Mouse (Mus musculus) MEL (cell line): Measurements from ENCODE around the gene Ppp1r12a. TPM values are rescaled to one million over a fixed set of nuclear protein-coding genes. Genes with fewer than 3 reads are reported as not detected.
"Not testable (repeated sequence)": the region's sequence is repeated elsewhere in the genome, so short reads cannot be mapped to it uniquely, and the experiment has no call there.

Experiments used
- DNase-seq: peaks from one replicate; pipeline ENCODE4 v3.0.0; 2011; ENCODE audit warnings: low read depth, low spot score
- H3K27ac ChIP-seq: 2 replicates; pipeline ENCODE4 v1.5.1; 2012; ENCODE audit warnings: low read depth, mild to moderate bottlenecking, control low read depth, low read length, moderate library complexity; ENCODE audit not compliant: control insufficient read depth
- H3K27me3 ChIP-seq, 2 experiments: fragments of 150-350 bp in 1 of 2; sonication (generic) in 1 of 2; 2 replicates each; pipeline ENCODE4 v1.6.1; 2012; ENCODE audit warnings: low read length in 2 of 2, mild to moderate bottlenecking in 2 of 2, improper control_type of control experiment in 1 of 2, moderate library complexity in 1 of 2; ENCODE audit not compliant: insufficient read depth in 2 of 2, control insufficient read depth in 1 of 2
- H3K36me3 ChIP-seq, 2 experiments: 2 replicates each; pipeline ENCODE4 v1.6.1; 2012 to 2014; ENCODE audit warnings: low read length in 2 of 2, improper control_type of control experiment in 1 of 2, inconsistent platforms in 1 of 2, mild to moderate bottlenecking in 1 of 2; ENCODE audit not compliant: insufficient read depth in 2 of 2, control insufficient read depth in 1 of 2
- H3K4me1 ChIP-seq, 2 experiments: fragments of 150-350 bp in 1 of 2; sonication (generic) in 1 of 2; 2 replicates each; pipeline ENCODE4 v1.6.1; 2012; ENCODE audit warnings: low read length in 2 of 2, improper control_type of control experiment in 1 of 2, mild to moderate bottlenecking in 1 of 2; ENCODE audit not compliant: insufficient read depth in 2 of 2, control insufficient read depth in 1 of 2
- H3K4me3 ChIP-seq, 2 experiments: fragments of 150-350 bp in 1 of 2; sonication (generic) in 1 of 2; 2 replicates each; pipeline ENCODE4 v1.5.1; 2012; ENCODE audit warnings: low read depth in 2 of 2, low read length in 2 of 2, mild to moderate bottlenecking in 2 of 2, moderate library complexity in 2 of 2, control low read depth in 1 of 2, improper control_type of control experiment in 1 of 2; ENCODE audit not compliant: control insufficient read depth in 1 of 2, insufficient read depth in 1 of 2
- H3K79me2 ChIP-seq: 2 replicates; pipeline ENCODE4 v1.6.1; 2012; ENCODE audit warnings: mild to moderate bottlenecking, low read length, moderate library complexity; ENCODE audit not compliant: control insufficient read depth, poor library complexity, insufficient read depth
- H3K9ac ChIP-seq: 2 replicates; pipeline ENCODE4 v1.6.1; 2012; ENCODE audit warnings: low read depth, mild to moderate bottlenecking, control low read depth, low read length, moderate library complexity; ENCODE audit not compliant: control insufficient read depth, poor library complexity, severe bottlenecking
- H3K9me3 ChIP-seq: fragments of 150-350 bp; sonication (generic); replicated peaks from 2 replicates; pipeline ENCODE4 v1.6.1; 2012; ENCODE audit warnings: mild to moderate bottlenecking, low read length, improper control_type of control experiment, moderate library complexity; ENCODE audit not compliant: insufficient read depth
- CHD1 ChIP-seq: IDR thresholded peaks from 2 replicates; pipeline ENCODE4 v1.6.1; 2012; ENCODE audit warnings: low read depth, mild to moderate bottlenecking, inconsistent platforms, low read length, improper control_type of control experiment
- CHD2 ChIP-seq: IDR thresholded peaks from 2 replicates; pipeline ENCODE4 v1.6.1; 2011; ENCODE audit warnings: low read length, improper control_type of control experiment
- ELF1 ChIP-seq: IDR thresholded peaks from 2 replicates; pipeline ENCODE4 v1.6.1; 2014; ENCODE audit warnings: low read depth, mild to moderate bottlenecking, inconsistent platforms, low read length, improper control_type of control experiment, moderate library complexity
- ETS1 ChIP-seq: IDR thresholded peaks from 2 replicates; pipeline ENCODE4 v1.6.1; 2012; ENCODE audit warnings: low read depth, mild to moderate bottlenecking, inconsistent platforms, low read length, improper control_type of control experiment, moderate library complexity
- MAFK ChIP-seq: IDR thresholded peaks from 2 replicates; pipeline ENCODE4 v1.6.1; 2011; ENCODE audit warnings: low read depth, mild to moderate bottlenecking, low read length, improper control_type of control experiment, borderline replicate concordance
- MAZ ChIP-seq: IDR thresholded peaks from 2 replicates; pipeline ENCODE4 v1.6.1; 2012; ENCODE audit warnings: low read depth, mild to moderate bottlenecking, inconsistent platforms, low read length, improper control_type of control experiment
- MYB ChIP-seq: IDR thresholded peaks from 2 replicates; pipeline ENCODE4 v1.6.1; 2011; ENCODE audit warnings: mild to moderate bottlenecking, low read depth, low read length, improper control_type of control experiment
- NELFE ChIP-seq: IDR thresholded peaks from 2 replicates; pipeline ENCODE4 v1.6.1; 2011; ENCODE audit warnings: low read depth, low read length, improper control_type of control experiment
- POLR2A ChIP-seq, 2 experiments: IDR thresholded peaks; 2 replicates each; pipeline ENCODE4 v1.6.1; 2011 to 2012; ENCODE audit warnings: low read length in 2 of 2, mild to moderate bottlenecking in 2 of 2, control low read depth in 1 of 2, improper control_type of control experiment in 1 of 2, low read depth in 1 of 2, moderate library complexity in 1 of 2; ENCODE audit not compliant: control insufficient read depth in 1 of 2, insufficient read depth in 1 of 2, poor library complexity in 1 of 2
- POLR2AphosphoS5 ChIP-seq: IDR thresholded peaks from 2 replicates; pipeline ENCODE4 v1.6.1; 2012; ENCODE audit warnings: low read depth, borderline replicate concordance, mild to moderate bottlenecking, inconsistent platforms, low read length, moderate library complexity, mixed read lengths
- RAD21 ChIP-seq: IDR thresholded peaks from 2 replicates; pipeline ENCODE4 v1.6.1; 2011; ENCODE audit warnings: mild to moderate bottlenecking, low read depth, low read length, improper control_type of control experiment
- RCOR1 ChIP-seq: IDR thresholded peaks from 2 replicates; pipeline ENCODE4 v1.6.1; 2012; ENCODE audit warnings: low read depth, mild to moderate bottlenecking, inconsistent platforms, low read length, improper control_type of control experiment
- TBP ChIP-seq: IDR thresholded peaks from 2 replicates; pipeline ENCODE4 v1.8.0; 2011; ENCODE audit warnings: low read depth, low read length, improper control_type of control experiment
- ZNF384 ChIP-seq: IDR thresholded peaks from 2 replicates; pipeline ENCODE4 v1.6.1; 2012; ENCODE audit warnings: low read depth, mild to moderate bottlenecking, inconsistent platforms, low read length, improper control_type of control experiment
- polyA plus RNA-seq, 2 experiments: library from polyadenylated mRNA; stranded (reverse) in 1 of 2; unstranded in 1 of 2; fragments of >175 nt in 1 of 2; fragments of >200 nt in 1 of 2; gene quantifications; 2 replicates each; pipeline versions ENCODE4 v1.2.1 to v1.2.4; 2012; ENCODE audit warnings: low replicate concordance in 2 of 2, low read depth in 1 of 2; ENCODE audit not compliant: insufficient read length in 2 of 2, insufficient read depth in 1 of 2, missing spikeins in 1 of 2
- total RNA-seq: library from RNA; depleted of rRNA; stranded (reverse); fragments of 300-350 nt; gene quantifications from 2 replicates; pipeline ENCODE4 v1.2.3, GENCODE M21; 2012

Gene Ppp1r12a
- total and polyA plus RNA-seq, 3 experiments, result 46.5 to 86.6 (median 59.1) TPM

DNA sequence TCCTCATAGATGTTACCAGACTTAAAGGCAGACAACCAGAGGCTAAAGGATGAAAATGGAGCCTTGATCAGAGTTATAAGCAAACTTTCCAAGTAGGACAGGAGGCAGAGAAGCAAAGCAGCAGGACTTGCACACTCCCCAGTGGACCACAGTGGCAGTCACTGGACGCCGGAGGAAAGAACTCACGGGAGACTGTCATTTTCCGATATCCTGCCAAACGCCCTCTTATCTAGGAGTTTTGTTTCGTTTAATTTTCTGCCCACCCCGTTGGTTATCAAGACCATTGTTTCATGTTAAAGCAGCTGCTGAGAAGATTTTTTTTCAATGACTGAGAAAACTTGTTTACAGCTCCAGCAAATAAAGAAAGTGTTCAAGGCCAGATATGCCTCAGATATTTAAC lies 115.2 kb downstream of the Ppp1r12a start:
- Histone ChIP-seq H3K36me3 (peaks cover 0 to 14% of the 10 kb centered on the region in 2 experiments; a peak in 2 of 4 replicates), H3K4me1 (no peaks in the 10 kb centered on the region), H3K4me3 (no peak overlapping the region), H3K27ac (no peak overlapping the region), H3K79me2 (no peaks in the 10 kb centered on the region), H3K27me3 (no peaks in the 10 kb centered on the region), H3K9me3 (no peaks in the 10 kb centered on the region), H3K9ac (no peak overlapping the region)
- TF ChIP-seq ETS1, result no peak
- no peak for TF ChIP-seq ELF1
- TF ChIP-seq POLR2A (IDR thresholded peaks at IDR 0.05; ENCODE audit: control insufficient read depth in 1 of 2, insufficient read depth in 1 of 2, low read depth in 1 of 2, low read length in 2 of 2, poor library complexity in 1 of 2), result no peak
- no peak for TF ChIP-seq POLR2AphosphoS5
- no peak for DNase-seq

DNA sequence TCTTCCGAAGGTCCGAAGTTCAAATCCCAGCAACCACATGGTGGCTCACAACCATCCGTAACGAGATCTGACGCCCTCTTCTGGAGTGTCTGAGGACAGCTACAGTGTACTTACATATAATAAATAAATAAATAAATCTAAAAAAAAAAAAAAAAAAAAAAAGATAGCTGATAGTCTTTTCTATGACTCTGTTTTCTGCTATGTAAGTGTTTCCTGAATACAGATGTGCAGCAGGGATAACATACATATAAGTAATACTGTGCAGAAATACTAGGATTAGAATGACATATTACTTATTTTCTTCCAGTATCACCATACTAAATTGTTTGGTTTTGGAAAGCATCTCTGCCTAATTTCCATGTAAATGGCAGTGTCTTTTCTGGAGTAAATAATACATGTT lies 119.1 kb downstream of the Ppp1r12a start:
- not testable (repeated sequence) for H3K27ac ChIP-seq, H3K9me3 ChIP-seq, H3K79me2 ChIP-seq, H3K4me3 ChIP-seq, H3K36me3 ChIP-seq, H3K9ac ChIP-seq, H3K27me3 ChIP-seq, DNase-seq, H3K4me1 ChIP-seq
- peak; percentile 52 for TF ChIP-seq ZNF384

DNA sequence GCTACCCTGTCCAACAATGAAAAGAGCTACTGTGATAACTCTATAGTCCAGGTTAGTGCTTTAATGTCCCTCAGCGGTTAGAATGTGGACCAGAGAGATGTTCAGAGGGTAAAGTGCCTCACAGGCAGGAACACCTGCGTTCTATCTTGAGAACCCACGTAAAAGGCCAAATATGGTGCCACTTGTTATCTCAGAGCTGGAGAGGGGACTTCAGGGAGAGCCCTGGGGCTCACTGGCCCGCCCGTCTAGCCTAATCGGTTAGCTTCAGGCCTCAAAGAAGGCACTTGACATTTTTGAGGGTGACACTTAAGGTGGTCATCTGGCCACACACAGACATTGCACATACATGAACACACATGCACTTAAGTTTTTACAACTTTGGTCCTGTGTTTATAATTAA lies 120.4 kb downstream of the Ppp1r12a start:
- H3K27ac ChIP-seq, result no peak overlapping the region
- H3K79me2 ChIP-seq, result no peaks in the 10 kb centered on the region
- no peak for DNase-seq
- no peak overlapping the region for H3K4me3 ChIP-seq
- H3K4me1 ChIP-seq, result peaks cover 1 to 4% of the 10 kb centered on the region in 2 experiments; a peak in 1 of 4 replicates
- H3K27me3 ChIP-seq, result no peaks in the 10 kb centered on the region
- H3K9ac ChIP-seq, result no peak overlapping the region
- no peak for TF ChIP-seq CHD1
- TF ChIP-seq MYB, result no peak
- no peak for TF ChIP-seq POLR2A (IDR thresholded peaks at IDR 0.05; ENCODE audit: control insufficient read depth in 1 of 2, insufficient read depth in 1 of 2, low read depth in 1 of 2, low read length in 2 of 2, poor library complexity in 1 of 2)
- TF ChIP-seq RCOR1, result no peak
- no peak for TF ChIP-seq NELFE
- no peak for TF ChIP-seq MAZ
- no peak for TF ChIP-seq TBP
- no peak for TF ChIP-seq RAD21
- TF ChIP-seq CHD2, result no peak
- TF ChIP-seq MAFK, result no peak
- no peaks in the 10 kb centered on the region for H3K9me3 ChIP-seq
- peaks cover 2 to 3% of the 10 kb centered on the region in 2 experiments for H3K36me3 ChIP-seq
